Mouse (Mus musculus): ENCODE data around the gene Pdzk1. TPM values are rescaled to one million over a fixed set of nuclear protein-coding genes. Genes with fewer than 3 reads are reported as not detected.

The Pdzk1 gene
- polyA plus RNA-seq, 1 experiment: 49.3 TPM

DNA sequence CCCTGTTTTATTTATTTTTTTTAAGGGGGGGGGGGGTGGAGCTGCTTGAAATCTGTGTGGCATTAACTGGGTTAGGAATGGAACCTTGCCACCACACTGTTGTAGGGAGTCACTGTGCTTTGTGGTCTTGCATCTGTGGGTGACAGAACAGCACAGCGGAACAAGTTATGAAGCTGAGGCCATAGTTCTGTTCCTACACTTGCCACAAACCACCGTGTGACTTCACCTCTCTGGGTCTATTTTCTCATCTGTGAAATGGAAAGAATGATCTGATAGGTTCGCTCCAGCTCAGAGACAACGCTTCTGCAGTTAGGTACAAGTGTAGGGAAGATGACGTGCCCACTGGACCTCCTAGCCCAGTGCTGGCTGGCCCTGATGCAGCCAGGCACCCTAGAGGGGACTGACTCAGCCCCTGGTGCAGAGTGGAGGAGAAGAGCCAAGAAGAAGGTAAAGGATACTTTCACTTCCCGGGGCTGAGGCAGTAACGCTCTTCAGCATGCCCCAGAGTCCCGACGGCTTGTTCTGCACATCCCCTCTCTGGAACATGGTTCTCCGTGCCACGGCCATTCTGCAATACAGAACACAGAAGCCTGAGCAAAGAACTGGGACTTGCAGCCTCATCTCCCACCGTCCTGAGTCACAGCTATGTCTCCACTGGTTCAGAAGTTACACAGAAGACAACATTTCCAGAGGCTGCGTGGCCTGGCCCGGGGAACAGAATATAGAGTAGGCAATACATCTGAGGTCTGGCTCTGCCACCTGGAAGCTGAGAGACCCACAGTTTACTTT, 53.2 kb downstream of the Pdzk1 start:
- DNase-seq (ENCODE audit: low read depth): no peak

GRCm38 (mm10) chr3:96883690-96884089, 54.6 kb downstream of the Pdzk1 start:
- DNase-seq (ENCODE audit: low read depth): no peak

GRCm38 (mm10) chr3:96902336-96902999, 73.4 kb downstream of the Pdzk1 start:
- no peak for DNase-seq (ENCODE audit: low read depth)

DNA sequence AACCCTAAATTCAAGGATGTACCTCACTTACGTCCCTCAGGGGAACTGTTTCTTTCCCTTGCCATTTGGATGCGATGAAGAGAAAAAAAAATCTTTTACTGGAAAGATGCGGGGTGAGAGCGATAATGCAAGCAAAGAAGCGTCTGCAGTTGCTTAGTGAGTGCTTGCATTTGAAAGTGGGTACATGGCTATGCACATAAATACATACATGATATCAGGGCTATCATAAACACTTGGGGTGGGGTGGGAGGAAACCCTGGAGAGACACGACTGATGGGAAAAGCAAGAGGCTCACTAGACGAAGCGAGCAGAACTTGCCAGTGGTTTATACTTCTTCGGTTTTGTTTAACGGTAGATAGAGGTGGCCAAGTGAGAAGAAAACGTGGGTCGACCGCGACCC, 75.3 kb downstream of the Pdzk1 start, which contains the start of gene Gja5:
TSS of gene Gja5 (plus strand) at position 301 of the 400 bp plus-strand sequence.
- no peak for DNase-seq (ENCODE audit: low read depth)

DNA sequence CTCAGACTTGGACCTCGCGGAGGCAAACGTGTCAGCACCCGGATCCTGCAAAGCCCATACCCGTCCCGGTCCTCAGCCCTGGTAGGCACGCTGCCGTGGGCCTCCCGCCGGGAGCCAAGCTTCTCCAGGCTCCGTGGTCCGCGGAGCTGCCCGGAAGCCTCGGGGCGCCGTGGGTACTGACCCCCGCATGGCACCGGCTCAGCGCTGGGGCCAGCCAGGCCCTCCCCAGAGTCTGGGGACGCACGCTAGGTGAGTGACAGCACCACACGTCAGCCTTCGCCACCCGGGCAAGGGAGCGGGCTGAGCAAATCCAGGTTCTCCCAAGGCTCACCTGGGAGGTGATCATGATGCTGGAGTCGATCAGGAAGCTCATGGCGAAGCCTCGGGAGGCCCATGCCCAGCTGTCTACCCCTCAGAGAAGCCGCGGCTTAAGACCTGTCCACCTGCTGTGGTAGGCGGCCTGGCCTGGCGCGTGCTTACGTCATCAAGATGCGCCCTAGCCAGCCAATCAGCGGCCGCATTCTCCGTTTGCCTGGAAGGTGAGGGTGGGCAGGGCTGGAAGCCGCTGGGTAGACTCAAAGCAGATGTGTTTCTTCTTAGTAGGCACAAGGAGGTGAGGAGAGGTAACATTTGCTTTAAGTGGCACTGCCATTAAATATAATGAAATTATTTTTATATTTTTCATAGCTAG, 75.9 kb downstream of the Pdzk1 start, which contains the start of gene Gpr89:
TSS of gene Gpr89 (minus strand) at position 496 of the 691 bp plus-strand sequence.
- peak; percentile 19 for DNase-seq (ENCODE audit: low read depth)

DNA sequence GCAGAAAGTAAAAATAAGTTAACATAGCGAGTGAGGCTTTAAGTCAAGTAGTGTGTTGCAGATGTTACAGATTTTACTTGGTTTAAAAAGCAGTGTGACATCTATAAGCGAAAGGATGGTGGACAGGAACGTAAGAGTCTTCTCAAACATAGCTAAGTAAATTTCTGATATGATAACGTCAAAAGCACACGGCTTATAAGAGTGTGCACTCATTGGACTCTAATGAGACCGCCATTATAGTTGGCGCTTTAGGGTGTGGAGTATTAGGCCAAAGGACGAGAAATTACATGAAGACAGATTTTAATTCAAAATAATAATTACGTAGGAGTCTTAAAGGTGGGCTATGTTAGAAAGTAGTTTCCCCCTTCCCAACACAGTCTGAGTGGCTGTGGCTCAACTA, 76.5 kb downstream of the Pdzk1 start:
- peak; percentile 4 for DNase-seq (ENCODE audit: low read depth)

Other genes with a start within 250 kb of the Pdzk1 start
- gene Polr3gl, start 235.1 kb upstream of the Pdzk1 start, polyA plus RNA-seq (2012; rRNA removed): 12.6 and 13.7 TPM in 2 replicates
- 0.34 and 0.37 TPM in 2 replicates for gene Ankrd34a, start 232.6 kb upstream of the Pdzk1 start, polyA plus RNA-seq (2012; rRNA removed)
- gene Lix1l, start 228.1 kb upstream of the Pdzk1 start, polyA plus RNA-seq (2012; rRNA removed): 20.6 and 21.5 TPM in 2 replicates
- 6.5 and 12.6 TPM in 2 replicates for gene Rbm8a, start 199.4 kb upstream of the Pdzk1 start, polyA plus RNA-seq (2012; rRNA removed)
- 55.1 and 57.9 TPM in 2 replicates for gene Pex11b, start 193.9 kb upstream of the Pdzk1 start, polyA plus RNA-seq (2012; rRNA removed)
- 0.09 and 0.10 TPM in 2 replicates for gene Gm42957, start 193.8 kb upstream of the Pdzk1 start, polyA plus RNA-seq (2012; rRNA removed)
- 2.1 and 2.5 TPM in 2 replicates for gene Itga10, start 183.7 kb upstream of the Pdzk1 start, polyA plus RNA-seq (2012; rRNA removed)
- 1.8 and 2.2 TPM in 2 replicates for gene Ankrd35, start 159.2 kb upstream of the Pdzk1 start, polyA plus RNA-seq (2012; rRNA removed)
- 23.4 and 29.1 TPM in 2 replicates for gene Pias3, start 132.9 kb upstream of the Pdzk1 start, polyA plus RNA-seq (2012; rRNA removed)
- 0.72 and 1.3 TPM in 2 replicates for gene Nudt17, start 120.7 kb upstream of the Pdzk1 start, polyA plus RNA-seq (2012; rRNA removed)
- gene Polr3c, start 101.7 kb upstream of the Pdzk1 start, polyA plus RNA-seq (2012; rRNA removed): 28.4 and 29.9 TPM in 2 replicates
- 21.4 and 26.2 TPM in 2 replicates for gene Rnf115, start 101.6 kb upstream of the Pdzk1 start, polyA plus RNA-seq (2012; rRNA removed)
- 0.53 and 0.82 TPM in 2 replicates for gene Cd160, start 67 bp downstream of the Pdzk1 start, polyA plus RNA-seq (2012; rRNA removed)
- 8.9 and 15.8 TPM in 2 replicates for gene Gja5, start 75.4 kb downstream of the Pdzk1 start, polyA plus RNA-seq (2012; rRNA removed)
- 31.9 and 32.8 TPM in 2 replicates for gene Gpr89, start 76.1 kb downstream of the Pdzk1 start, polyA plus RNA-seq (2012; rRNA removed)
- 0.01 TPM in 1 of 2 replicates, not detected in the other for gene Gja8, start 96.7 kb downstream of the Pdzk1 start, polyA plus RNA-seq (2012; rRNA removed)